15 mouse cellular contexts compared by ENCODE assay signal in the genomic region with DNA sequence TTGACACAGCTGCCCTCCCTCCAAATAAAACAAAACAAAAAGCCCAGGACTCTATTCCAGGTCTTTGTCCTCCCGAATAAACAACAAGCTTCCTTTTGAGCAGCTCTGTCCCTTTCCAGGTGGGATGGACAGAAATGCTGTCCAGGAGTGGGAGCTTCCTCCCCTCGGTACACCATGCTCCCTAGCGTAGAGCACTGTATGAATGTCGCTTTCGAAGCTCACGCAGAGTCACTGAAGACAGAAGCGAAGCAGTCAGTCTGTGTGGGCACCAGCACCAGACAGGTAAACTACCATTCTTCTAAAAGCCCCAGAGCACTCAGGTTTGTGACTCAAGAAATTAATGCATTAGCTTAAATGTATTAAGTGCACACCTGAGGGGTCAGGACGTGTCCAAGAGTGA. TPM values are rescaled to one million over a fixed set of nuclear protein-coding genes. Genes with fewer than 3 reads are reported as not detected.
DNase-seq lines count a peak whose midpoint lies in the region; ATAC-seq and TF ChIP-seq lines count a peak whose summit lies in the region.
"Had no signal": no experiment of that assay in that cellular context is flagged by ENCODE, and none has a peak within 500 bp of the region (broad histone marks: within the 10 kb centered on the region; RNA-seq: fewer than 3 reads in every experiment).

No protein-coding gene starts in this region.

- TF ChIP-seq POLR2A in lung, adult 2 months (IDR thresholded peaks at IDR 0.05; ENCODE audit: borderline replicate concordance, extremely low read depth, low read depth, low read length): no peak

- no peak overlapping the region for H3K4me3 ChIP-seq in hindbrain, embryonic 15.5 days
- no peak overlapping the region for H3K4me3 ChIP-seq in hindbrain, embryonic 16.5 days (ENCODE audit: low read length)
- H3K4me3 ChIP-seq in lung, embryonic 16.5 days (ENCODE audit: low read length): no peak overlapping the region
- no peak overlapping the region for H3K4me3 ChIP-seq in lung, adult 2 months (replicated peaks; ENCODE audit: extremely low read depth, low read depth, low read length)
- H3K4me3 ChIP-seq: embryonic facial prominence, embryonic 10.5 days; gastrocnemius, adult 2 months; liver, embryonic 12.5 days had no signal

- DNase-seq in cerebellum, postnatal 4 days (ENCODE audit: low spot score in 2 of 2): no peak
- no peak for DNase-seq in lung, adult 2 months
- peak; percentile 66 to 73 for DNase-seq in cerebellum, postnatal 25 days
- DNase-seq in kidney, postnatal 10 days: no peak
- DNase-seq: adrenal gland, adult 8-10 months; gastrocnemius, adult 2 months; kidney, adult 8-10 months had no signal

- H3K4me2 ChIP-seq in hindbrain, embryonic 15.5 days: no peak overlapping the region
- H3K4me2 ChIP-seq in hindbrain, embryonic 16.5 days (ENCODE audit: low read length): no peak overlapping the region
- no peak overlapping the region for H3K4me2 ChIP-seq in lung, embryonic 16.5 days (ENCODE audit: low read depth, low read length)
- H3K4me2 ChIP-seq: heart, embryonic 11.5 days; liver, embryonic 12.5 days had no signal

- no peaks in the 10 kb centered on the region for H3K27me3 ChIP-seq in hindbrain, embryonic 15.5 days
- H3K27me3 ChIP-seq in hindbrain, embryonic 16.5 days (replicated peaks; ENCODE audit: control insufficient read depth, insufficient read depth, low read length): no peaks in the 10 kb centered on the region
- no peaks in the 10 kb centered on the region for H3K27me3 ChIP-seq in lung, embryonic 16.5 days (ENCODE audit: control insufficient read depth, insufficient read depth, low read depth, low read length)
- H3K27me3 ChIP-seq: liver, embryonic 12.5 days had no signal

- ATAC-seq in cerebellum, adult (ENCODE audit: insufficient number of reproducible peaks, low FRiP score, low TSS enrichment): peak; percentile 79
- no peak for ATAC-seq in hindbrain, embryonic 15.5 days (ENCODE audit: low FRiP score, low read depth)
- ATAC-seq in hindbrain, embryonic 16.5 days: no peak
- ATAC-seq in lung, embryonic 16.5 days (ENCODE audit: low read depth): no peak
- ATAC-seq: activated CD4-positive, CD25-positive, alpha-beta regulatory T cell, adult 4 months; liver, embryonic 12.5 days had no signal

- whole genome bisulfite sequencing in hindbrain, embryonic 15.5 days: 82% methylated on average over 8 of the region's 8 CpGs
- WGBS in hindbrain, embryonic 16.5 days: 81% methylated on average over 8 of the region's 8 CpGs
- WGBS in lung, embryonic 16.5 days: 75% methylated on average over 8 of the region's 8 CpGs
- WGBS in lung, adult 2 months: 61% methylated on average over 8 of the region's 8 CpGs

- peak overlapping the region; percentile 60; the same call in 1 of the 2 replicates for H3K27ac ChIP-seq in hindbrain, embryonic 15.5 days (replicated peaks)
- H3K27ac ChIP-seq in hindbrain, embryonic 16.5 days (ENCODE audit: low read depth, low read length): no peak overlapping the region
- H3K27ac ChIP-seq in lung, embryonic 16.5 days (ENCODE audit: low read length): peak overlapping the region; percentile 35; the same call in 1 of the 2 replicates
- H3K27ac ChIP-seq: embryonic facial prominence, embryonic 10.5 days; gastrocnemius, adult 2 months; liver, embryonic 12.5 days had no signal

- no peak overlapping the region for H3K9ac ChIP-seq in hindbrain, embryonic 15.5 days
- H3K9ac ChIP-seq in hindbrain, embryonic 16.5 days (ENCODE audit: low read depth, low read length): no peak overlapping the region
- H3K9ac ChIP-seq in lung, embryonic 16.5 days (ENCODE audit: low read length): no peak overlapping the region
- H3K9ac ChIP-seq: liver, embryonic 12.5 days had no signal

- no peaks in the 10 kb centered on the region for H3K36me3 ChIP-seq in hindbrain, embryonic 15.5 days
- H3K36me3 ChIP-seq in hindbrain, embryonic 16.5 days (ENCODE audit: control insufficient read depth, insufficient read depth, low read length): no peaks in the 10 kb centered on the region
- H3K36me3 ChIP-seq in lung, embryonic 16.5 days (ENCODE audit: control insufficient read depth, insufficient read depth, low read length): peaks cover 2% of the 10 kb centered on the region; the same call in 1 of the 2 replicates
- H3K36me3 ChIP-seq: embryonic facial prominence, embryonic 10.5 days; liver, embryonic 12.5 days had no signal

- H3K4me1 ChIP-seq in hindbrain, embryonic 15.5 days (replicated peaks): no peaks in the 10 kb centered on the region
- no peaks in the 10 kb centered on the region for H3K4me1 ChIP-seq in hindbrain, embryonic 16.5 days (ENCODE audit: control insufficient read depth, insufficient read depth, low read depth, low read length)
- peaks cover 28% of the 10 kb centered on the region for H3K4me1 ChIP-seq in lung, embryonic 16.5 days (replicated peaks; ENCODE audit: control insufficient read depth, insufficient read depth, low read length)
- peaks cover 7% of the 10 kb centered on the region for H3K4me1 ChIP-seq in lung, adult 2 months (ENCODE audit: control insufficient read depth, insufficient read depth, low read length)
- H3K4me1 ChIP-seq: liver, embryonic 12.5 days had no signal

- H3K9me3 ChIP-seq in hindbrain, embryonic 15.5 days: no peaks in the 10 kb centered on the region
- no peaks in the 10 kb centered on the region for H3K9me3 ChIP-seq in hindbrain, embryonic 16.5 days (ENCODE audit: control insufficient read depth, low read length)
- no peaks in the 10 kb centered on the region; the same call in 1 of the 2 replicates for H3K9me3 ChIP-seq in lung, embryonic 16.5 days (ENCODE audit: control insufficient read depth, low read length)
- H3K9me3 ChIP-seq: embryonic facial prominence, embryonic 10.5 days; liver, embryonic 12.5 days had no signal

- no peak for TF ChIP-seq CTCF in lung, adult 2 months (IDR thresholded peaks at IDR 0.05; ENCODE audit: insufficient read depth, low read length)

RNA-seq across cellular contexts. Expression of gene Exph5, which starts 20.2 kb away (rescaled TPM):
- 0.34 and 0.35 TPM in 2 replicates for polyA plus RNA-seq in hindbrain, embryonic 15.5 days (2015; fragmentation: Nextera tagmentation; extraction: Ambion mirVana)
- 0.48 and 0.55 TPM in 2 replicates for polyA plus RNA-seq in hindbrain, embryonic 16.5 days (2015; fragmentation: Nextera tagmentation; extraction: Ambion mirVana)
- 6.9 and 7.3 TPM in 2 replicates for polyA plus RNA-seq in lung, embryonic 16.5 days (2015; fragmentation: Nextera tagmentation; extraction: Ambion mirVana)
- polyA plus RNA-seq in lung, adult 2 months (2012; rRNA removed): 3.4 and 4.8 TPM in 2 replicates

Comparison
In these comparisons a context has a peak if more than half of its experiments do, and no peak if none do; other contexts are left out.
1. DNase-seq: peak in cerebellum, postnatal 25 days (2 of 2); none in cerebellum, postnatal 4 days (0 of 2), lung, adult 2 months (single experiment) and kidney, postnatal 10 days (single experiment).